Mouse (Mus musculus): ENCODE results near the gene Jazf1.

GRCm38 (mm10) chr6:52968346-52968891, 100.0 kb downstream of the Jazf1 start:
- TF ChIP-seq POLR2A (IDR thresholded peaks at IDR 0.05; ENCODE audit: low read depth, low read length) (no peak), POLR2AphosphoS2 (IDR thresholded peaks at IDR 0.05; ENCODE audit: low read depth, low read length) (no peak), USF2 (conservative IDR thresholded peaks at IDR 0.05; ENCODE audit: low read depth, low read length) (no peak), CTCF (conservative IDR thresholded peaks at IDR 0.05 in 1 of 2, IDR thresholded peaks at IDR 0.05 in 1 of 2; ENCODE audit: low read depth in 2 of 2, low read length in 2 of 2) (no peak), ZNF384 (IDR thresholded peaks at IDR 0.05; ENCODE audit: low read depth, low read length) (no peak), NRF1 (IDR thresholded peaks at IDR 0.05; ENCODE audit: low read depth, low read length) (no peak), JUND (conservative IDR thresholded peaks at IDR 0.05; ENCODE audit: low read depth, low read length) (no peak), MAZ (IDR thresholded peaks at IDR 0.05; ENCODE audit: low read depth, low read length) (no peak), MAFK (IDR thresholded peaks at IDR 0.05; ENCODE audit: insufficient replicate concordance, low read length) (no peak), EP300 (IDR thresholded peaks at IDR 0.05; ENCODE audit: low read length) (no peak), ZC3H11A (IDR thresholded peaks at IDR 0.05; ENCODE audit: low read depth, low read length) (no peak), MYC (IDR thresholded peaks at IDR 0.05; ENCODE audit: low read depth, low read length) (no peak), PAX5 (IDR thresholded peaks at IDR 0.05; ENCODE audit: low read length) (no peak), KAT2A (IDR thresholded peaks at IDR 0.05; ENCODE audit: insufficient replicate concordance, low read length) (no peak)
